Mouse (Mus musculus) layer of hippocampus, postnatal 25 days (tissue): ENCODE measurements around the gene Pkn2. TPM values are rescaled to one million over a fixed set of nuclear protein-coding genes. Genes with fewer than 3 reads are reported as not detected.

Experiments
- DNase-seq, 2 experiments: peaks; one replicate each; pipeline ENCODE4 v3.0.0; 2022; ENCODE audit warnings: mixed read lengths in 2 of 2, low spot score in 1 of 2; ENCODE audit errors: extremely low spot score in 1 of 2
- total RNA-seq, 2 experiments: library from RNA; stranded (reverse); gene quantifications; 2 replicates each; pipeline ENCODE4 v1.2.3; 2021

Pkn2 gene
- total RNA-seq, 2 experiments from 2014 or later: 25.6 to 34.1 TPM

- DNase-seq: no peak
These were observed 134.1 kb downstream of the Pkn2 start for GRCm38 (mm10) chr3:142747673-142748072.

- DNase-seq: no peak
These were observed 136.7 kb downstream of the Pkn2 start for GRCm38 (mm10) chr3:142745076-142745475.

GRCm38 (mm10) chr3:142743973-142744898, 137.6 kb downstream of the Pkn2 start:
- DNase-seq: peak in 1 of 2 experiments; percentile 45

Other genes starting within 250 kb of the Pkn2 start
- 1 to 10 TPM; 6.3 to 6.6 TPM for gene Kyat3, start 181.0 kb downstream of the Pkn2 start, total RNA-seq
- 10 to 100 TPM; 36.9 to 44.7 TPM for gene Gtf2b, start 117.0 kb downstream of the Pkn2 start, total RNA-seq